Mouse (Mus musculus): Measurements from ENCODE around the gene Ccar1. TPM values are rescaled to one million over a fixed set of nuclear protein-coding genes. Genes with fewer than 3 reads are reported as not detected.
A peak's percentile ranks its signal among the peaks of the same experiment; 100 is the strongest.

The Ccar1 gene
- polyA plus RNA-seq, 1 experiment: 27.8 TPM

- TF ChIP-seq E2F4 (IDR thresholded peaks at IDR 0.05; ENCODE audit: insufficient read depth) (no peak), CEBPB (IDR thresholded peaks at IDR 0.05; ENCODE audit: insufficient read depth, poor library complexity, severe bottlenecking) (no peak), POLR2AphosphoS2 (IDR thresholded peaks at IDR 0.05; ENCODE audit: insufficient read length, low read depth) (no peak), TCF3 (IDR thresholded peaks at IDR 0.05; ENCODE audit: insufficient read length, low read depth) (no peak), POLR2A (IDR thresholded peaks at IDR 0.05; ENCODE audit: insufficient read length, low read depth) (no peak), SRF (IDR thresholded peaks at IDR 0.05; ENCODE audit: control insufficient read depth, insufficient read length, low read depth) (no peak), MAX (IDR thresholded peaks at IDR 0.05; ENCODE audit: low read depth) (no peak), MYOG (IDR thresholded peaks at IDR 0.05; ENCODE audit: control insufficient read depth in 1 of 3, insufficient read depth in 1 of 3, insufficient read length in 2 of 3, low read depth in 2 of 3) (no peak), USF1 (IDR thresholded peaks at IDR 0.05; ENCODE audit: low read depth) (no peak), REST (IDR thresholded peaks at IDR 0.05; ENCODE audit: insufficient read depth, insufficient read length) (no peak), MYOD1 (IDR thresholded peaks at IDR 0.05; ENCODE audit: control insufficient read depth in 1 of 3, insufficient read length in 2 of 3, low read depth in 2 of 3) (no peak), TCF12 (IDR thresholded peaks at IDR 0.05; ENCODE audit: insufficient read depth, poor library complexity, severe bottlenecking) (no peak)
- Histone ChIP-seq H3K36me3 (ENCODE audit: control insufficient read depth, insufficient read depth) (no peaks in the 10 kb centered on the region), H3K4me3 (no peak overlapping the region), H3K27me3 (ENCODE audit: control insufficient read depth, insufficient read depth, insufficient read length) (no peaks in the 10 kb centered on the region), H3K4me2 (ENCODE audit: low read depth) (no peak overlapping the region), H3K79me2 (ENCODE audit: control insufficient read depth, insufficient read depth) (no peaks in the 10 kb centered on the region), H3ac (ENCODE audit: control insufficient read depth, insufficient read length) (no peak overlapping the region)
Observed at GRCm38 (mm10) chr10:62824474-62824873, 32.4 kb upstream of the Ccar1 start.

GRCm38 (mm10) chr10:62823431-62823830 lies 31.3 kb upstream of the Ccar1 start:
- Histone ChIP-seq H3K4me3 (no peak overlapping the region), H3K4me2 (ENCODE audit: low read depth) (no peak overlapping the region), H3K36me3 (ENCODE audit: control insufficient read depth, insufficient read depth) (no peaks in the 10 kb centered on the region)

GRCm38 (mm10) chr10:62810010-62810409 lies 17.9 kb upstream of the Ccar1 start:
- H3K36me3 ChIP-seq (ENCODE audit: control insufficient read depth, insufficient read depth): no peaks in the 10 kb centered on the region
- TF ChIP-seq CEBPB (IDR thresholded peaks at IDR 0.05; ENCODE audit: insufficient read depth, poor library complexity, severe bottlenecking): no peak
- no peak for TF ChIP-seq POLR2A (IDR thresholded peaks at IDR 0.05; ENCODE audit: insufficient read length, low read depth)
- no peak for TF ChIP-seq E2F4 (IDR thresholded peaks at IDR 0.05; ENCODE audit: insufficient read depth)
- no peak for TF ChIP-seq REST (IDR thresholded peaks at IDR 0.05; ENCODE audit: insufficient read depth, insufficient read length)

More at GRCm38 (mm10) chr10:62823431-62823830, 31.3 kb upstream of the Ccar1 start:
- Histone ChIP-seq H3K27me3 (ENCODE audit: control insufficient read depth, insufficient read depth, insufficient read length) (no peaks in the 10 kb centered on the region), H3K79me2 (ENCODE audit: control insufficient read depth, insufficient read depth) (no peaks in the 10 kb centered on the region), H3ac (ENCODE audit: control insufficient read depth, insufficient read length) (no peak overlapping the region)
- TF ChIP-seq SRF (IDR thresholded peaks at IDR 0.05; ENCODE audit: control insufficient read depth, insufficient read length, low read depth): no peak
- TF ChIP-seq MAX (IDR thresholded peaks at IDR 0.05; ENCODE audit: low read depth): no peak
- no peak for TF ChIP-seq MYOG (IDR thresholded peaks at IDR 0.05; ENCODE audit: control insufficient read depth in 1 of 3, insufficient read depth in 1 of 3, insufficient read length in 2 of 3, low read depth in 2 of 3)
- no peak for TF ChIP-seq CEBPB (IDR thresholded peaks at IDR 0.05; ENCODE audit: insufficient read depth, poor library complexity, severe bottlenecking)
- TF ChIP-seq MYOD1 (IDR thresholded peaks at IDR 0.05; ENCODE audit: control insufficient read depth in 1 of 3, insufficient read length in 2 of 3, low read depth in 2 of 3): no peak
- TF ChIP-seq POLR2A (IDR thresholded peaks at IDR 0.05; ENCODE audit: insufficient read length, low read depth): no peak
- TF ChIP-seq POLR2AphosphoS2 (IDR thresholded peaks at IDR 0.05; ENCODE audit: insufficient read length, low read depth): no peak
- no peak for TF ChIP-seq TCF12 (IDR thresholded peaks at IDR 0.05; ENCODE audit: insufficient read depth, poor library complexity, severe bottlenecking)
- TF ChIP-seq USF1 (IDR thresholded peaks at IDR 0.05; ENCODE audit: low read depth): no peak
- TF ChIP-seq E2F4 (IDR thresholded peaks at IDR 0.05; ENCODE audit: insufficient read depth): no peak
- TF ChIP-seq TCF3 (IDR thresholded peaks at IDR 0.05; ENCODE audit: insufficient read length, low read depth): no peak
- no peak for TF ChIP-seq REST (IDR thresholded peaks at IDR 0.05; ENCODE audit: insufficient read depth, insufficient read length)

GRCm38 (mm10) chr10:62808766-62809165 lies 16.7 kb upstream of the Ccar1 start:
- H3K36me3 ChIP-seq (ENCODE audit: control insufficient read depth, insufficient read depth): no peaks in the 10 kb centered on the region
- H3K4me2 ChIP-seq (ENCODE audit: low read depth): no peak overlapping the region
- no peak overlapping the region for H3ac ChIP-seq (ENCODE audit: control insufficient read depth, insufficient read length)
- H3K79me2 ChIP-seq (ENCODE audit: control insufficient read depth, insufficient read depth): no peaks in the 10 kb centered on the region
- TF ChIP-seq CEBPB (IDR thresholded peaks at IDR 0.05; ENCODE audit: insufficient read depth, poor library complexity, severe bottlenecking): no peak
- no peak for TF ChIP-seq USF1 (IDR thresholded peaks at IDR 0.05; ENCODE audit: low read depth)
- H3K4me3 ChIP-seq: no peak overlapping the region
- no peaks in the 10 kb centered on the region for H3K27me3 ChIP-seq (ENCODE audit: control insufficient read depth, insufficient read depth, insufficient read length)

More at GRCm38 (mm10) chr10:62810010-62810409, 17.9 kb upstream of the Ccar1 start:
- Histone ChIP-seq H3K79me2 (ENCODE audit: control insufficient read depth, insufficient read depth) (no peaks in the 10 kb centered on the region), H3ac (ENCODE audit: control insufficient read depth, insufficient read length) (no peak overlapping the region), H3K27me3 (ENCODE audit: control insufficient read depth, insufficient read depth, insufficient read length) (no peaks in the 10 kb centered on the region), H3K4me3 (no peak overlapping the region), H3K4me2 (ENCODE audit: low read depth) (no peak overlapping the region)

- Histone ChIP-seq H3K4me2 (ENCODE audit: low read depth) (no peak overlapping the region), H3ac (ENCODE audit: control insufficient read depth, insufficient read length) (no peak overlapping the region), H3K4me3 (no peak overlapping the region), H3K36me3 (ENCODE audit: control insufficient read depth, insufficient read depth) (no peaks in the 10 kb centered on the region), H3K27me3 (ENCODE audit: control insufficient read depth, insufficient read depth, insufficient read length) (no peaks in the 10 kb centered on the region), H3K79me2 (ENCODE audit: control insufficient read depth, insufficient read depth) (no peaks in the 10 kb centered on the region)
- TF ChIP-seq MAX (IDR thresholded peaks at IDR 0.05; ENCODE audit: low read depth): peak; percentile 12
- TF ChIP-seq TCF3 (IDR thresholded peaks at IDR 0.05; ENCODE audit: insufficient read length, low read depth): no peak
- no peak for TF ChIP-seq CEBPB (IDR thresholded peaks at IDR 0.05; ENCODE audit: insufficient read depth, poor library complexity, severe bottlenecking)
- TF ChIP-seq MYOD1 (IDR thresholded peaks at IDR 0.05; ENCODE audit: control insufficient read depth in 1 of 3, insufficient read length in 2 of 3, low read depth in 2 of 3): no peak
- no peak for TF ChIP-seq E2F4 (IDR thresholded peaks at IDR 0.05; ENCODE audit: insufficient read depth)
- TF ChIP-seq MYOG (IDR thresholded peaks at IDR 0.05; ENCODE audit: control insufficient read depth in 1 of 3, insufficient read depth in 1 of 3, insufficient read length in 2 of 3, low read depth in 2 of 3): no peak
- TF ChIP-seq REST (IDR thresholded peaks at IDR 0.05; ENCODE audit: insufficient read depth, insufficient read length): no peak
- TF ChIP-seq SRF (IDR thresholded peaks at IDR 0.05; ENCODE audit: control insufficient read depth, insufficient read length, low read depth): no peak
- TF ChIP-seq USF1 (IDR thresholded peaks at IDR 0.05; ENCODE audit: low read depth): peak; percentile 29
- TF ChIP-seq TCF12 (IDR thresholded peaks at IDR 0.05; ENCODE audit: insufficient read depth, poor library complexity, severe bottlenecking): no peak
- no peak for TF ChIP-seq POLR2AphosphoS2 (IDR thresholded peaks at IDR 0.05; ENCODE audit: insufficient read length, low read depth)
- TF ChIP-seq POLR2A (IDR thresholded peaks at IDR 0.05; ENCODE audit: insufficient read length, low read depth): no peak
Observed at GRCm38 (mm10) chr10:62808316-62808715, 16.2 kb upstream of the Ccar1 start.

All from myocyte (in vitro differentiated cells).